In the genomic region with DNA sequence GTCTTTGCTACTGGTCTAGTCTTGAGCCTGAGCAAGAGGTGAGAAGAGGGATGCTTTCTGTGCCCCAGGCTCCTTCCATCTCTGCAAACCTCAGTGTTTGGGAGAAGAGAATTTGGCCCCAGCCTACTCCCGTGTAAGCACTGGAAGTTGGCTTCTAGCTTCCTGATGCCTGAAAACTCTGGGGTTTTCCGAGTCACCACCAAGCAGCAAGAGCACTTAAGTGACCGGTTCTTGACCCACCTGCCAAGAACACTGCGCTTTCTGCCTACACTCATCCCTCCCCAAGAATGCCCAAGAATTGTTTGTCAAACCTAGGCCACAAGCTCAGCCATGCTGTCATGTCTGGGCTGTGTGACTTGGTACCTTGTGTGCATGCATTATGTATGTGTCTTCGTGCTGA, we compare ENCODE assay signal across 14 mouse cellular contexts. TPM values are rescaled to one million over a fixed set of nuclear protein-coding genes. Genes with fewer than 3 reads are reported as not detected.
A peak's percentile ranks its signal among the peaks of the same experiment; 100 is the strongest.
DNase-seq lines count a peak whose midpoint lies in the region; ATAC-seq and TF ChIP-seq lines count a peak whose summit lies in the region.
"Had no signal": no experiment of that assay in that cellular context is flagged by ENCODE, and none has a peak within 500 bp of the region (broad histone marks: within the 10 kb centered on the region; RNA-seq: fewer than 3 reads in every experiment).

No protein-coding gene starts in this region.

- 29% methylated on average over 5 of the region's 5 CpGs for WGBS in kidney, embryonic 14.5 days
- 26% methylated on average over 5 of the region's 5 CpGs for WGBS in embryonic facial prominence, embryonic 10.5 days
- 25% methylated on average over 5 of the region's 5 CpGs for WGBS in forebrain, embryonic 14.5 days
- 22% methylated on average over 5 of the region's 5 CpGs for WGBS in midbrain, embryonic 12.5 days
- 56% methylated on average over 5 of the region's 5 CpGs for WGBS in stomach, postnatal 0 days

- H3K9me3 ChIP-seq in kidney, embryonic 14.5 days (ENCODE audit: control insufficient read depth, low read length), result no peaks in the 10 kb centered on the region
- H3K9me3 ChIP-seq in embryonic facial prominence, embryonic 10.5 days, result no peaks in the 10 kb centered on the region
- H3K9me3 ChIP-seq in forebrain, embryonic 14.5 days (replicated peaks; ENCODE audit: control insufficient read depth, low read length), result no peaks in the 10 kb centered on the region
- H3K9me3 ChIP-seq in midbrain, embryonic 12.5 days, result no peaks in the 10 kb centered on the region
- H3K9me3 ChIP-seq in stomach, postnatal 0 days (ENCODE audit: control insufficient read depth, low read length), result no peaks in the 10 kb centered on the region
- H3K9me3 ChIP-seq: embryonic facial prominence, embryonic 13.5 days; intestine, embryonic 15.5 days; lung, embryonic 15.5 days had no signal

- peak overlapping the region; percentile 75 for H3K4me3 ChIP-seq in kidney, embryonic 14.5 days (ENCODE audit: low read length)
- H3K4me3 ChIP-seq in embryonic facial prominence, embryonic 10.5 days, result peak overlapping the region; percentile 84
- H3K4me3 ChIP-seq in forebrain, embryonic 14.5 days (ENCODE audit: low read depth, low read length), result no peak overlapping the region
- H3K4me3 ChIP-seq in midbrain, embryonic 12.5 days, result peak overlapping the region; percentile 67
- no peak overlapping the region for H3K4me3 ChIP-seq in stomach, postnatal 0 days (ENCODE audit: low read depth, low read length)
- H3K4me3 ChIP-seq: embryonic facial prominence, embryonic 13.5 days; intestine, embryonic 15.5 days; lung, embryonic 15.5 days had no signal

- TF ChIP-seq CTCF in stomach, postnatal 0 days (IDR thresholded peaks at IDR 0.05; ENCODE audit: low read depth), result no peak

- H3K9ac ChIP-seq in kidney, embryonic 14.5 days (ENCODE audit: low read depth, low read length), result peak overlapping the region; percentile 8; the same call in 1 of the 2 replicates
- H3K9ac ChIP-seq in forebrain, embryonic 14.5 days (ENCODE audit: low read length), result no peak overlapping the region
- H3K9ac ChIP-seq in midbrain, embryonic 12.5 days (replicated peaks), result peak overlapping the region; percentile 34; the same call in 1 of the 2 replicates
- no peak overlapping the region for H3K9ac ChIP-seq in stomach, postnatal 0 days (ENCODE audit: low read length)
- H3K9ac ChIP-seq: embryonic facial prominence, embryonic 13.5 days; intestine, embryonic 15.5 days; lung, embryonic 15.5 days had no signal

- no peak for DNase-seq in kidney, postnatal 36 days
- no peak for DNase-seq in embryonic facial prominence, embryonic 10.5 days (ENCODE audit: low spot score)
- DNase-seq in forebrain, embryonic 14.5 days (ENCODE audit: low spot score), result no peak
- DNase-seq in stomach, postnatal 0 days (ENCODE audit: low spot score), result no peak
- DNase-seq: cerebellum, adult 9-10 months; gastrocnemius, postnatal 36 days; right cerebral cortex, postnatal 4 days; thymus, postnatal 25 days had no signal

- peak overlapping the region; percentile 98 for H3K4me2 ChIP-seq in kidney, embryonic 14.5 days (replicated peaks; ENCODE audit: low read depth, low read length)
- H3K4me2 ChIP-seq in forebrain, embryonic 14.5 days (ENCODE audit: low read length), result no peak overlapping the region
- peak overlapping the region; percentile 96 for H3K4me2 ChIP-seq in midbrain, embryonic 12.5 days (replicated peaks)
- H3K4me2 ChIP-seq in stomach, postnatal 0 days (replicated peaks; ENCODE audit: low read depth), result no peak overlapping the region
- H3K4me2 ChIP-seq: intestine, embryonic 15.5 days had no signal

- H3K36me3 ChIP-seq in kidney, embryonic 14.5 days (ENCODE audit: control insufficient read depth, insufficient read depth, low read length), result peaks cover 27% of the 10 kb centered on the region
- H3K36me3 ChIP-seq in embryonic facial prominence, embryonic 10.5 days (replicated peaks), result peaks cover 38% of the 10 kb centered on the region
- H3K36me3 ChIP-seq in forebrain, embryonic 14.5 days (ENCODE audit: control insufficient read depth, insufficient read depth, low read length), result peaks cover 28% of the 10 kb centered on the region
- H3K36me3 ChIP-seq in midbrain, embryonic 12.5 days, result peaks cover 35% of the 10 kb centered on the region
- peaks cover 17% of the 10 kb centered on the region; the same call in 1 of the 2 replicates for H3K36me3 ChIP-seq in stomach, postnatal 0 days (ENCODE audit: control insufficient read depth, insufficient read depth, low read length)

- H3K27me3 ChIP-seq in kidney, embryonic 14.5 days (ENCODE audit: control insufficient read depth, insufficient read depth, low read length), result no peaks in the 10 kb centered on the region
- H3K27me3 ChIP-seq in embryonic facial prominence, embryonic 10.5 days (replicated peaks; ENCODE audit: low read depth, poor library complexity, severe bottlenecking), result peaks cover 51% of the 10 kb centered on the region
- peaks cover 15% of the 10 kb centered on the region for H3K27me3 ChIP-seq in forebrain, embryonic 14.5 days (replicated peaks; ENCODE audit: control insufficient read depth, insufficient read depth, low read length)
- H3K27me3 ChIP-seq in midbrain, embryonic 12.5 days, result peaks cover 21% of the 10 kb centered on the region
- no peaks in the 10 kb centered on the region for H3K27me3 ChIP-seq in stomach, postnatal 0 days (ENCODE audit: control insufficient read depth, insufficient read depth, low read length)
- H3K27me3 ChIP-seq: lung, embryonic 15.5 days had no signal

- no peak for TF ChIP-seq EP300 in stomach, postnatal 0 days (optimal IDR thresholded peaks at IDR 0.05)

- ATAC-seq in kidney, embryonic 14.5 days (ENCODE audit: low FRiP score, low TSS enrichment), result no peak
- no peak for ATAC-seq in forebrain, embryonic 14.5 days
- no peak for ATAC-seq in midbrain, embryonic 12.5 days (ENCODE audit: low FRiP score, low read depth)
- ATAC-seq in megakaryocyte-erythroid progenitor cell, adult 5-6 weeks (replicated peaks; ENCODE audit: low FRiP score, low TSS enrichment, poor library complexity, severe bottlenecking), result no peak
- no peak for ATAC-seq in stomach, postnatal 0 days (ENCODE audit: low FRiP score, low TSS enrichment)
- ATAC-seq: intestine, embryonic 15.5 days had no signal

- peak overlapping the region; percentile 38; the same call in 1 of the 2 replicates for H3K27ac ChIP-seq in kidney, embryonic 14.5 days (ENCODE audit: low read depth, low read length)
- H3K27ac ChIP-seq in embryonic facial prominence, embryonic 10.5 days (replicated peaks), result peak overlapping the region; percentile 92
- H3K27ac ChIP-seq in forebrain, embryonic 14.5 days (ENCODE audit: low read depth, low read length), result 0 out of 2 replicates have a peak overlapping the region, but pooled peaks have one; percentile 21
- peak overlapping the region; percentile 80 for H3K27ac ChIP-seq in midbrain, embryonic 12.5 days (replicated peaks)
- H3K27ac ChIP-seq in stomach, postnatal 0 days (replicated peaks), result no peak overlapping the region
- H3K27ac ChIP-seq: embryonic facial prominence, embryonic 13.5 days; intestine, embryonic 15.5 days; lung, embryonic 15.5 days had no signal

- H3K4me1 ChIP-seq in kidney, embryonic 14.5 days (ENCODE audit: control insufficient read depth, insufficient read depth, low read length), result peaks cover 55% of the 10 kb centered on the region
- H3K4me1 ChIP-seq in embryonic facial prominence, embryonic 10.5 days, result peaks cover 77% of the 10 kb centered on the region
- H3K4me1 ChIP-seq in forebrain, embryonic 14.5 days (ENCODE audit: control insufficient read depth, insufficient read depth, low read length), result peaks cover 11% of the 10 kb centered on the region
- H3K4me1 ChIP-seq in midbrain, embryonic 12.5 days, result peaks cover 51% of the 10 kb centered on the region
- H3K4me1 ChIP-seq in stomach, postnatal 0 days (replicated peaks; ENCODE audit: control insufficient read depth, insufficient read depth), result peaks cover 8% of the 10 kb centered on the region; the same call in 1 of the 2 replicates

RNA-seq across cellular contexts. Expression of gene Hsd11b2, which starts 2.0 kb away (rescaled TPM):
- 32.9 and 40.2 TPM in 2 replicates for polyA plus RNA-seq in kidney, embryonic 14.5 days (2014; fragmentation: Nextera tagmentation; extraction: Ambion mirVana)
- polyA plus RNA-seq in embryonic facial prominence, embryonic 10.5 days (2016; fragmentation: Nextera tagmentation; extraction: Ambion mirVana), result 18.8 and 22.2 TPM in 2 replicates
- polyA plus RNA-seq in forebrain, embryonic 14.5 days (2014; fragmentation: Nextera tagmentation; extraction: Ambion mirVana), result 1.1 and 1.8 TPM in 2 replicates
- polyA plus RNA-seq in midbrain, embryonic 12.5 days (2016; fragmentation: Nextera tagmentation; extraction: Ambion mirVana), result 20.1 and 23.5 TPM in 2 replicates
- total RNA-seq in megakaryocyte-erythroid progenitor cell, adult 5-6 weeks (2014; fragmentation: Nextera tagmentation), result 0.20 TPM in 1 of 2 replicates, not detected in the other
- total RNA-seq in megakaryocyte-erythroid progenitor cell, adult 5-6 weeks (2017), result 0.19 TPM in 1 of 2 replicates, not detected in the other
- polyA plus RNA-seq in stomach, postnatal 0 days (2015; fragmentation: Nextera tagmentation; extraction: Ambion mirVana), result 2.5 and 2.8 TPM in 2 replicates

RNA-seq across cellular contexts. Expression of gene Zdhhc1, which starts 23.8 kb away (rescaled TPM):
- polyA plus RNA-seq in kidney, embryonic 14.5 days (2014; fragmentation: Nextera tagmentation; extraction: Ambion mirVana), result 27.4 and 37.3 TPM in 2 replicates
- polyA plus RNA-seq in embryonic facial prominence, embryonic 10.5 days (2016; fragmentation: Nextera tagmentation; extraction: Ambion mirVana), result 19.2 and 20.5 TPM in 2 replicates
- 15.5 and 22.0 TPM in 2 replicates for polyA plus RNA-seq in forebrain, embryonic 14.5 days (2014; fragmentation: Nextera tagmentation; extraction: Ambion mirVana)
- 29.9 and 30.9 TPM in 2 replicates for polyA plus RNA-seq in midbrain, embryonic 12.5 days (2016; fragmentation: Nextera tagmentation; extraction: Ambion mirVana)
- 8.4 and 12.8 TPM in 2 replicates for total RNA-seq in megakaryocyte-erythroid progenitor cell, adult 5-6 weeks (2014; fragmentation: Nextera tagmentation)
- total RNA-seq in megakaryocyte-erythroid progenitor cell, adult 5-6 weeks (2017), result 2.2 and 3.8 TPM in 2 replicates
- polyA plus RNA-seq in stomach, postnatal 0 days (2015; fragmentation: Nextera tagmentation; extraction: Ambion mirVana), result 15.6 and 17.2 TPM in 2 replicates

RNA-seq across cellular contexts. Expression of gene Atp6v0d1, which starts 45.3 kb away (rescaled TPM):
- 73.9 and 90.1 TPM in 2 replicates for polyA plus RNA-seq in kidney, embryonic 14.5 days (2014; fragmentation: Nextera tagmentation; extraction: Ambion mirVana)
- polyA plus RNA-seq in embryonic facial prominence, embryonic 10.5 days (2016; fragmentation: Nextera tagmentation; extraction: Ambion mirVana), result 64.7 and 64.9 TPM in 2 replicates
- 194 and 211 TPM in 2 replicates for polyA plus RNA-seq in forebrain, embryonic 14.5 days (2014; fragmentation: Nextera tagmentation; extraction: Ambion mirVana)
- 107 and 110 TPM in 2 replicates for polyA plus RNA-seq in midbrain, embryonic 12.5 days (2016; fragmentation: Nextera tagmentation; extraction: Ambion mirVana)
- 51.9 and 70.3 TPM in 2 replicates for total RNA-seq in megakaryocyte-erythroid progenitor cell, adult 5-6 weeks (2014; fragmentation: Nextera tagmentation)
- 21.0 and 32.0 TPM in 2 replicates for total RNA-seq in megakaryocyte-erythroid progenitor cell, adult 5-6 weeks (2017)
- polyA plus RNA-seq in stomach, postnatal 0 days (2015; fragmentation: Nextera tagmentation; extraction: Ambion mirVana), result 96.2 and 101 TPM in 2 replicates

RNA-seq across cellular contexts. Expression of gene Tppp3, which starts 49.2 kb away (rescaled TPM):
- 18.3 and 22.3 TPM in 2 replicates for polyA plus RNA-seq in kidney, embryonic 14.5 days (2014; fragmentation: Nextera tagmentation; extraction: Ambion mirVana)
- 35.7 and 48.8 TPM in 2 replicates for polyA plus RNA-seq in embryonic facial prominence, embryonic 10.5 days (2016; fragmentation: Nextera tagmentation; extraction: Ambion mirVana)
- 49.2 and 57.0 TPM in 2 replicates for polyA plus RNA-seq in forebrain, embryonic 14.5 days (2014; fragmentation: Nextera tagmentation; extraction: Ambion mirVana)
- 86.8 and 94.2 TPM in 2 replicates for polyA plus RNA-seq in midbrain, embryonic 12.5 days (2016; fragmentation: Nextera tagmentation; extraction: Ambion mirVana)
- total RNA-seq in megakaryocyte-erythroid progenitor cell, adult 5-6 weeks (2014; fragmentation: Nextera tagmentation), result 0.45 and 1.4 TPM in 2 replicates
- 1.3 TPM in 1 of 2 replicates, not detected in the other for total RNA-seq in megakaryocyte-erythroid progenitor cell, adult 5-6 weeks (2017)
- 89.9 and 99.8 TPM in 2 replicates for polyA plus RNA-seq in stomach, postnatal 0 days (2015; fragmentation: Nextera tagmentation; extraction: Ambion mirVana)

Comparison
In these comparisons a context has a peak if more than half of its experiments do, and no peak if none do; other contexts are left out.
1. H3K4me2 ChIP-seq: peak in kidney, embryonic 14.5 days (single experiment) and midbrain, embryonic 12.5 days (single experiment); none in forebrain, embryonic 14.5 days (single experiment) and stomach, postnatal 0 days (single experiment).
2. H3K4me3 ChIP-seq: peak in kidney, embryonic 14.5 days (single experiment), embryonic facial prominence, embryonic 10.5 days (single experiment) and midbrain, embryonic 12.5 days (single experiment); none in forebrain, embryonic 14.5 days (single experiment) and stomach, postnatal 0 days (single experiment).
3. H3K9ac ChIP-seq: peak in kidney, embryonic 14.5 days (single experiment) and midbrain, embryonic 12.5 days (single experiment); none in forebrain, embryonic 14.5 days (single experiment) and stomach, postnatal 0 days (single experiment).